Mouse (Mus musculus): ENCODE results near the gene Sgip1.

Gene Sgip1

GRCm38 (mm10) chr4:103006943-103007418, 265.9 kb downstream of the Sgip1 start:
- DNase-seq (ENCODE audit: extremely low read depth, low read depth, low spot score) = no peak

GRCm38 (mm10) chr4:103010734-103011133, 269.6 kb downstream of the Sgip1 start:
- no peak for DNase-seq (ENCODE audit: extremely low read depth, low read depth, low spot score)

DNA sequence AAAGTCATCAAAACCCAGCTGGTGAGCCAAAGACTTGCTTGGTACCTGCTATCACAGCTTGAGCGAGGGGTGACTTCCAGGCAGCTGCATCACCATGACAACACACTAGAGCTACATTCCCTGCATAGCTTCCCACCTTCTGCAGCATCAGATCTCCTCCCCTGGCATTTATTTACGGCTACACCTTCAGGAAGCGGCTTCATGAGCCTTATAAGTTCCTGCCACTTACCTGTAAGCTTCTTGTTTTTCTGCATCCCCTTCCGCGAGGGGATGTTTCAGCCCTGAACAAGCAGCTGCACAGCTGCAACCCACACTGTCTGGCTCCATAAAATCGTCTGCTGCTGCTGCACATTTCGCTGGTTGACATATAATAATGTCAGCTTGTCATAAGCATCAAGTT, 270.7 kb downstream of the Sgip1 start:
- no peak for DNase-seq (ENCODE audit: extremely low read depth, low read depth, low spot score)

DNA sequence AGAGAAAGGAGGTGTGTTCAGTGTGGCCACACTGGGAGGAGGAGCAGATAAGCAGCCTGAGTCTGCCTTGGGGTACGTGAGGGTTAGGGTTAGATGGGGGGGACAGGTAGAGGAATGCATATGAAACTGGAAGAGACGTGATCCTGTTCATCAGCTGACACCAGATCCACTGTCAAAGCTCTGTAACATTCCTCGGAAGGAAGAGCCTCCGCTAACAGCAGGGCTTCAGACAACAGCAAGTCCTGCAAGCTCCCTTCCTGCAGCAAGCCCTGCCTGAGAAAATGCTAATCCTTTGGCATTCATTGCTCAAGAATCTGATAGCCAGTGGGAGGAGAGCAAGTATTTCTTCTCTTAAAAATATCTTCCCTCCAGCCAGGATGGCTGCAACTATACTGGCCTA, 272.4 kb downstream of the Sgip1 start:
- DNase-seq (ENCODE audit: extremely low read depth, low read depth, low spot score) = no peak
